Mouse (Mus musculus): ENCODE measurements around the gene Trim16.
A peak's percentile ranks its signal among the peaks of the same experiment; 100 is the strongest.

The Trim16 gene

DNA sequence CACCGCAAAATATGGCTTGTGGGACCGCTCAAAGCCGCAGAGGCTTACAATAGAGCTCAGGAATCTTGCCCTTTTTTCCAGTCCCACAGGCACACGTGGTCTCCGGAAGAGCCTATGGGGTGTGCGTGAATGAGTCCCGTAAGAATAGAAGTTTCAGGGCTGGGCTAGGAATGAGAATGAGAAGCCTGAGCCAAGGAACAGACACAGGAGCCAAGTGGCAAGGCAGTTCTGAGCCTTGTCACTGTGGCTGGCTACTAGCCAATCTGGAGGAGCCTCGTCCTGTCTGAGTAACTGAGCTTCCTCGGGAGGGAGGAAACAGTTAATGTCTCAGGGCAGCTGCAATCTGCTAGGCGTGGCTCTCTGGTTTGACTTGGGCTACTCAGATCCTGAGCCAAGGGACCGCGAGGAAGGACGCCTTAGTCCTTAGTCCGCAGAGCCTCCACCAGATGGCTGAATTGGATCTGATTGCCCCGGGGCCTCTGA, at the start of gene Trim16:
Gene Trim16 (plus strand): TSS at position 173 of the 483 bp plus-strand sequence.
- DNase-seq (ENCODE audit: low read depth, low spot score) = peak; percentile 92

DNA sequence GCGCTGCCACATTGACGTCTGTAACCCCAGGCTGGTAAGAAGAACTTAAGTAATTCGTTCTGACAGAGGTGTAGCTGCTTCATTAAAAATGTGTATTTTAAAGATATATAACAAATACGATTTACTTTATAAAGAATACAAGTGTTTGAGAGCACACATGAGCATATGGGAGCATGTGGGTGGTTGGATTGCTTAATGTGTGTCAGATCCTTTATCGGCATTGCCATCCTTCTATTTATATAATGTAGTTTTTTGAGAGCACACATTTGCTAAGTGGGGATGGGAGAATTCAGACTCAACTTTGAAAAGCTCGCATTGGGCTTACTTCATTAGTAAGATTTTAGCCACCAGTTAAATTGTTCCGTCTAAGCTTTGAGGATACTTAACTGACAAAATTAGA, 43.5 kb upstream of the Trim16 start:
- no peak for DNase-seq (ENCODE audit: low read depth, low spot score)

DNA sequence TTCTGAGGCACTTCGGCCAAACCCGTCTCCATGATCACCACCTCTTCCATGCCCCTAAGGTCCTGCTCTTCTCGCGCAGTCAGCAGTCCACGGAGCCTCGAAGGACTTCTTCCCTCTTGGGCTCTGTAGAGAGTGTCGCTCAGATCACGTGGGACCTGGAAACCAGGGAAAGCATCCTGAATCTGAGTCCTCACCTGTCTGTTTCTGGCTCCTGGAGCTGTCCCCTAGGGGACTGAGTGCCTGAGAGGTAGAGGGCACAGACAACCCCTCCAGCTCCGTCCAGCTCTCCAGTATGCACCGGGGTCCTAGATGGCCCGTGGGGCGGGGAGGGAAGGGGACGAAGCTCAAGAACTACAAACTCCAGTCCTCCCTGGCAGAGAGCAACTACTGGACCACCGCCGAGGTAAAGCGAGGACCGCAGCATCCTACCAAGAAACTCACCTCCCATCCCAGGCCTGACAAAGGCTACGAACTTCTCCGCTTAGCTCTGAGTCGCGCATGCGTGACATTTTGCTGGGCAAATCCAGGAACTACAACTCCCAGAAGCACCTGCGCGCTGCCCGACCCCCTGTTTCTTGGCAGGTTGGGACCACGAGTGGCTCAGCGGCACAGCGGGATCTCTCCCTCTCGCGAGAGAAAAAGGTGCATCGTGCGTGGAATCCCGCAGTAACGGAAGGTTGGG, 31.0 kb upstream of the Trim16 start, which contains the start of gene Zfp286:
Gene Zfp286 (minus strand): TSS at position 528 of the 682 bp plus-strand sequence.
- DNase-seq (ENCODE audit: low read depth, low spot score) = peak; percentile 98

DNA sequence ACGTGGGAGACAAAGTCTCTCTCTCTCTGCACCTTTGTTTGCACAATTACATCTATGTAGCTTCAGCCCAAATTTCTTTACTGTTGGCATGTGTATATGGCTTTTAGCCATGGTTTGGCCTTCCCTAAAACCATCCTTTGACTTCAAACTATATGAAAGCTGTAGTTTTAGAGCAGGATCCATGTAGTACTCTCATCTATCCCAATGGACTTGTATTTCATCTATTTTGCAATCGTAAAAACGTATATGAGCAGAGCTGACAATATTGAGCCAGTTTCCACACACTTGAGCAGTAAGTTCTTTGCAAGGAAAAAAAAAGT, 30.5 kb upstream of the Trim16 start:
- DNase-seq (ENCODE audit: low read depth, low spot score) = no peak

- DNase-seq (ENCODE audit: low read depth, low spot score) = peak; percentile 77
Observed at GRCm38 (mm10) chr11:62804119-62804518, 15.9 kb upstream of the Trim16 start.

DNA sequence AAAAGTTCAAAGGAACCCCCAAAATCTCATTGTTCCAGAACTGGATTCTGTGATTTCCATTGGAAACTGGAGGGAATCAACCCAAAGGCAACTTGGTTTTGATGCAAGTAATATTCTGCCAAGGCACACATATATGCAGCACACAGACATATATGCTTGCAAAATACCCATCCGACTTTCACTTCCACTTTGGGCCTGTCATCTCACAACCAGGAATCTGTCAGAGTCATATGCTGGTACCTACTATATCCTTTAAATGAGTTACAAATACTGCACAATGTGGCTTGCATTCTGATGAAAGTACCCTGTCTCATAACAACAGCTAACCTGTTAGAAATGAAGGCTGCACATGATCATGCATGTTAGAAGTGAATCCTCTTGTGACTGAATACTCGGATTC, 12.1 kb upstream of the Trim16 start:
- DNase-seq (ENCODE audit: low read depth, low spot score) = no peak

- DNase-seq (ENCODE audit: low read depth, low spot score) = peak; percentile 27
Observed at GRCm38 (mm10) chr11:62809201-62809600, 10.8 kb upstream of the Trim16 start.

DNA sequence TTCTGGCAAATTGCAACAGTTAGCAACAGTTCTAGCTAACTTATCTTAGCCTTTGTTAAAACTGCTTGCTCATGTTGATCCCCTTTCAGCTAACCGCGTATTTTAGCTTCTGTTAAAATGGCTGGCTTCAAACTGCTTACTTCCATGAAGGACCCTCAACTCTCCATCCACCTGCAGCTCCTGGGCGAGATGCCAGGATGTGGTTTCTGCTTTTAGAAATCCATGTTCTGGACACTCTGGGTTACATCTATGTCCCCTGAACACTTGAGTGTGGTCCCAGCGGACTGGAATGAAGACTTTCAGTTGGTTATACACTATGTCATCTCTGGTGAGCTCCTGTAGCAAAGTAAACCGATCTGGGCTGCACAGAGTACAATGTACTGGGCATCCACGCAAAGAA, 7.8 kb upstream of the Trim16 start:
- no peak for DNase-seq (ENCODE audit: low read depth, low spot score)

DNA sequence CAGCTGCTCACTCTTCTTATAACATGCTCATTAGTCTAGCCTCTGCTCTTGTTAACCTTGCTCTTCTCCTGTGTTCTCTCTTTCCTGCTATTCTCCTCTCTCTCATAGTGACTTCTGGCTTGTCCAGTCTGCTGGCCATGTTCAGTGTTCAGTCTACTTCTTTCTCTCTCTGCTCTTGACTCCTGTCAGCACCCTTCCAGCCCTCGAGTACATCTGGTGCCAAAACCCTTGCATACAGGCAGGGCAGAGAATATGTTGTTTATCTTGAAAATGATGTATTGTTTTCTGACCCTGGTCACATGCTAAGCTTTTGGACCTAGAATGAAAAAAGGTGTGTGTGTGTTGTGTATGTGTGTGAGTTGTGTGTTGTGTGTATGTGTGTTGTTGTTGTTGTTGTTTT, 6.5 kb upstream of the Trim16 start:
- no peak for DNase-seq (ENCODE audit: low read depth, low spot score)

DNA sequence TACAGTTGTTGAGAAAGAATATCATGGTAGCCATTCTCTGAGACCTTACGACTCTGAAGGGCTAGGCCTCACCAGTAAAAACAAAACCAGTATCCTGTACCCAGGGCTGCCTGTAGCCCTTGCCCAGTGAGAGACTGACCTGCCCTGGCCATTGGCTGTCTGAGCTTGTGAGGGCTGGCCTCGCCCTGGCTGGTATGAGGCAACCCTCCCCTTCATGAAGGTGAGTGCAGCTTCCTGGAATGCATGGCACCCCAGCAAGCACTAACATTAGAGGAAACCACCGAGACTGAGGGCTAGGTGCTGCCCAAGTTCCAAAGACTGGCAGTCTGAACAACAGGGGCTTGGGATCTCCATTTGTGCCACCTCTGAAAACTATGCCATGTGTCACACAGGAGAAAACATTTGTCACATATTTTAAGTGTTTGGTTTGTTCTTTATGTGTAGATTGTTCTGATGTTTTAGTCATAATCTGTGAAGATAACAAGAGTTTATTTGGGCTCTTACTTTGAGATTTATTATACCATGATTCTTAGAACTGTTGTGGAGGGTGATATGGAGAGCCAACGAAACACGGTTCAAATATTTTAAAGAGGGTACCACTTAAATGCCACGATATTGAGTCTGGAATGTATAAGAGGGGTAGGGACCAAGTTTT, 5.9 kb upstream of the Trim16 start:
- DNase-seq (ENCODE audit: low read depth, low spot score) = no peak

GRCm38 (mm10) chr11:62814625-62815024, 5.4 kb upstream of the Trim16 start:
- DNase-seq (ENCODE audit: low read depth, low spot score) = no peak

DNA sequence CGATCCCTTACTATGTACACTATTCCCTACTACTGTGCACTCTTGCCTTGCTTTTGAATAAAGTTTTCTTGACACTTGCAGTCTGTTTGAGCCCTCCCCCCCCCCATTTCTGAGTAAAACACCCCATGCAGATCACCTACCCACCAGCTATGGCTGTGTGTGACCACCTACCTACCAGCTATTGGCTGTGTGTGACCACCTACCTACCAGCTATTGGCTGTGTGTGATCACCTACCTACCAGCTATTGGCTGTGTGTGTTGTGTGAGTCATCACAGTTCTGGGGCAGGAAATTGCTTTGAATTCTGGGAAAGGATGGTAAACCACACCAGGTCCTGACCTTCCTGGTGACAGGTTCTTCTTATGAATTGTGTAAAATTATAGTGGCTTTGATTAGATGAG, 4.6 kb upstream of the Trim16 start:
- DNase-seq (ENCODE audit: low read depth, low spot score) = no peak

DNA sequence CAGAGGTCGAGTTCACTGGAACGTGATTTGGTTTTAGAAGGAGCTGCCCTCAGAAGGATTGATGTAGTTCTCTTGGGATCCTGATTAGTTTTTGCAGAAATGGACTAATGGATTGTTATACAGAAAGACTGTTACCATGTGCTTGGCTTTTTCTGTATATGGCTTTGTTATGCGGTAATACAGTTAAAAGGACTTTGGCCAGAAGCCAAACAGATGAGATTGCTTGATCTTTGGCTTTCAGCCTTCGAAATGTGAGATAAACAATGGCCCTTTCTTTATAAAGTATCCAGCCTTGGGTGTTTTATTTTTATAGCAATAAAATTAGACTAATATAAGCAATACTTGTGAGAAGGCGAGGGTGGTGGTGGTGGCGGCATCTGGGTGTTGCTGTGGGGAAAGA, 3.4 kb upstream of the Trim16 start:
- no peak for DNase-seq (ENCODE audit: low read depth, low spot score)

DNA sequence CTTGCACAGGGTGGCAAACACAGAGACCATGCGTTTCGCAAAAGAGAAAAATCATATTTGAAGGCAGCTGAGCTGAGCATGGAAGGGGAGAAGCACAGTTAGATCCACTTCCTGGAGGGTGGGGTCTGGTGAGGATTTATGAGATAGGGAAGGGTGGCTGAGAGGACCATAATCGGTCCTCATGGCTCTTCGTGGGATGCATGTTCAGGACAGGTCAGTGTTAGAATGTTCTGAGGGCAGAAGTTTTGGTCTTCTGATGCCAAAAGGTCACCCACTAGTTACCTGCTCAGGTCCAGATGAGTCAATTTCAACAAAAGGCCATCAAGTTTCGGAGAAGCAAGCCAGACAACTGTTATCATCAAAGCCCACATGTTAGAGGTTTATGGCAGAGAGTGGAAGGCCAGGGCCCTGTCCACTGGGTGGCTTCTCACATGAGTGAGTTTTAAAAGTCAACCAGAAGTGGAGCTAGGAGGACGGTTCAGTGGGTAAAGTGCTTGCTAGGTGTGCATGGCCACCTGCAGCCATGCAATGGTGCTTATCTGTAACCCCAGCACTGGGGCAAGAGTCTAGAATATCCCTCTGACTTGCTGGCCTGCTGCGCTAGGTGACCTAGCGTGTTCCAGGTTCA, 858 bp upstream of the Trim16 start:
- DNase-seq (ENCODE audit: low read depth, low spot score) = no peak

DNA sequence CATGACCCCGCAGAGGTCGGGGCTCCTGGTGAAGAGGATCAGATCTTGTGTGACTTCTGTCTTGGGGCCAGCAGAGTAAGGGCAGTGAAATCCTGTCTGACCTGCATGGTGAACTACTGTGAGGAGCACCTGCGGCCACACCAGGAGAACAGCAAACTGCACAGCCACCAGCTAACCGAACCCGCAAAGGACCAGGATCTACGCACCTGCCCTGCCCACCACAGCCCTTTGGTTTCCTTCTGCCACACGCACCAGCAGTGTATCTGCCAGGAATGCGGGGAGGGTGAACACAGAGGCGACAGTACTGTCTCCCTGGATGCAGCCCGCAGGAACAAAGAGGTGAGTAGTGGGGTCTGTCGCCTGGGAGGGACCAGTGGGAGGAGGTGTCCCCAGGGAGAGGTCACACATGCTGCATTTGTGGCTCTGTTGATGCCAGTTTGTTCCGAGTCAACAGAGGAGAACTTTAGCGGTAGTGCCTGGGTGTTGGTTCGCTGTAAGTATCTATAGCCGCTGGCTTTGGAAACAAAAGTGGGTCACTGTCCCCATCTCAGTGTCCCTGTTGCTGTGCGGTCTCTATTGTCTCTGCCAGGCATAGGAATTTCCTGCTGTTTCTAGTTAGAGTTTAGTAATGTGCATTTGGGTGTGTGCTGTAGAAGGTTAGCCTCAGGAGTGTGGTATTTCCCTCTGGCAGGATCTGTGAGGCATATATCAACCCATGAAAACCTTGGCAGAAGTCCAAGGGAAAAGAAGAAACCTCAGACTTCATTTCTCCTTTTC, 818 bp downstream of the Trim16 start:
- DNase-seq (ENCODE audit: low read depth, low spot score) = peak; percentile 37

DNA sequence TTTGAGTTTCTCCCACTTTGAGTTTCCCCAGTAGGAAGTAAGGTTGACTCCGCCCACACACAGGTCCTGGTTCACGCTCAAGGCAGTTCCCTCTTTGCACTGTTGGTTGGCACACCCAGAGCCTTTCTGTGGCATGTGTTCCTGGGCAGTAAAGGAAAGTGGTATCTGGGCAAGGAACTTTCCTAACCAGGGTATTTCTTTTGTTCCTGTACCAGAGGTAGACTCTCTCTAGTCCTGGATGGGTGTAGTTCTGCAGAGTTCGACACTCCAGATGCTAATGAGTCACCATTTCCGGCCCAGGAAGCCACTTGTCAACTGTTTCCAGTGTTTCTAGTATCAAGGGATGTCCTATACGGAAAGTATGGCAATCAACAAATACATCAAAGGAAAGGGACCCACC, 1.9 kb downstream of the Trim16 start:
- DNase-seq (ENCODE audit: low read depth, low spot score) = peak; percentile 64

DNA sequence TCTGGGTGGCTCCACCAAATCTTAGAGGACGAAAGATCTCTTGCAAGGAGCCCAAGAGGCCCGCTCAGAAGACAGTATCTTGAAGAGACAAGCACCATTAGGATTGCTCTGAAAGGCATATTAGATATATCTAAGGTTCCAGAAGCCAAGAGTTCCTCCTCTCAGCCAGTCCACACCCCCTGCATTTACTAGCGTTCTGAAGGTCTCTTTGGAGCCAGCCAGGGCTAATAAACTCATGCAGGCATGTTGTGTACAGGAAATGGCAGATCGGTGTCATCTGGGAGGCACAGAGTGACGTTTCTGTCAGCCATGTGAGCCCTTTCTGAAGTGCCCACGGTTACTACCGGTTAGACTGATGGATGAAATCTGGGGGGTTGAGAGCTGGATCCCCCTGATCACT, 4.2 kb downstream of the Trim16 start:
- no peak for DNase-seq (ENCODE audit: low read depth, low spot score)

- peak; percentile 62 for DNase-seq (ENCODE audit: low read depth, low spot score)
Observed at GRCm38 (mm10) chr11:62825222-62826105, 5.4 kb downstream of the Trim16 start.

GRCm38 (mm10) chr11:62826106-62826733, 6.2 kb downstream of the Trim16 start:
- no peak for DNase-seq (ENCODE audit: low read depth, low spot score)

DNA sequence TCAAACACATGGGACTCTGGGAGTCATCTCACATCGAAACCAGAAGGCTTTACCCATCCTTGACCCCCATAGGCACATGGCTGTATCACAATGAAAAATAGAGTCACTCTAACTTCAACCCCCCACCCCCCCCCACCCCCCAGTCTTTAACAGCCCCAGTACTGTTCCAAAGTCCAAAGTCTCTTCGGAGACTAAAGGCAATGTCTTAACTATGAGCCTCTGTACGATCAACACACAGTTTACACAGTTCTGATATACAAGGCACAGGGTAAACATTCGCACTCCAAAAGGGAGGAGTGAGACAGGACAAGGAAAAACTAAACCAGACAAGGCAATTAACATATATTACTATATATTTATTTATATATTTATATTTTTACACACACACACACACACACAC, 7.1 kb downstream of the Trim16 start:
- no peak for DNase-seq (ENCODE audit: low read depth, low spot score)

GRCm38 (mm10) chr11:62827911-62828310, 7.9 kb downstream of the Trim16 start:
- no peak for DNase-seq (ENCODE audit: low read depth, low spot score)

Data from R1 (cell line).